Mouse (Mus musculus) mature B cell (primary cell): ENCODE measurements at regions not wholly inside any gene's neighbourhood (a gene's known extent, or its start where the extent isn't known, plus 50 kb on each side); places are given as distances from the start of the nearest gene placed in this dataset.

Experiments used
- in situ Hi-C: fragments of 300-500 bp; cut with MboI; formaldehyde crosslinking; loops from 2 replicates; pipeline ENCODE4 v1.14.3; 2019

DNA sequence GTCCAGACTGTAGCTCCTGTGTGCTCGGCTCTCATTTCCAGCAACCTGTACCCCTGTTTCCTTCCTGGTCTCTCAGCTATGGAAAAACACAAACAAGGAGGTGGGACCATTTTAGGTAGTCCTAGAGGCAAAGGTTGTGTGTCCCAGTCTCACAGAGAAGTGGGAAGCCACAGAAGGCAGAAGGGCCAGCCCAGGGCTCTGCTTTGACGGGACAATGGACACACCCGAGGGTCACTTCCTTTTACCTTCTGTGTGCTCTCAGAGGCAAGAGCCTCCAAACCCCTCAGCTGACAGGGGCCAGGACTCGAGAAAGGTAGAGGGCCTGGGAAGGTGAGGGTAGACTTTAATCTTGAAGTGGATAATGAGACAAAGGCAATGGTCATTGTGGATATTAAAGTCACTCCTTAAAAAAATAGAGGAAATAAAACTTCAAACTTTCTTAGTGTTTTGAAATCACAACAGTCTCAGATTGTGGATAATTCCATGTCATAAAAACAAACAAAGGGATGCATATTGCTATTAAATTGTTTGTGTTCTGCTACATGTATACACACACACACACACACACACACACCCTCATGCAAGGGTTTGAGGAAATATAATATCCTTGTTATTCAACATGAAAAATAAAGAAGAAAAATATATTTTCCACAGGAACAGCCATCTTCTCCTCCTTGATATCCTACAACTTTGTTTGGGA is 195.6 kb upstream of the Spdye4c start:
- in situ Hi-C loops = no loop called here

DNA sequence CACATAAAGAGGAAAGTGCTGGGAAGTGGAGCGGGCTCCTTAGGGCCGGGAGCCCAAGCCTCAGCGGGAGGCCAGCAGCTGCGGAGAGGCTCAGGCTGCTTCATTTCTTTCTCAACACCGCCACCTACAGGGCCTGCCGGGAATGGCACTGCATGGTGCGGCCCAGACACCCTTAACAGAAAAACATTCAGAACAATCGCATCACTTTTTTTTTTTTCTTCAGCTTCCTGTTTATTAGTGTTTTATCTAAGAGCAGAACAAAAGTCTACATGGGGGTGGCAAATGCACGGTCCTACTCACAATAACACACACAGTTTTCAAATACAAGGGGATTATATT is 195.0 kb upstream of the Spdye4c start:
- in situ Hi-C loops = no loop called here

DNA sequence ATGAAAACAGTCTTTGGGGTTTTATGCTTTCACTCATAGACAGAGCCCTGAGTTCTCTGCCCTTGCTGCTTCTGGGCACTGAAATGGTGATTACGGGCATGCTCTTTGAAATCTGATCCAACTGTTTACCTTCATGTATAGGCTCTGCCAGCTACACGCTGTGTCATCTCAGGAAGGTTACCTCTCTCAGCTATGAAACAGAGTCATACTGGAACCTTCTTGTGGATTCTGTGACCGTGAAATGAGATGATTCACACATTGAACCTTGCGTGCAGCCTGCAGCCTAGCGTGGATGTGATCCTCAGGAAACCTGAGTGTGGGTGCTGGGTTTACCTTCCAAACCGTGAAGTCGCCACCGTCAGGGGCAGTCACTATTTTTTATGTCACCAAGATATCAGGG is 189.7 kb upstream of the Spdye4c start:
- in situ Hi-C loops = loop anchor here (10.0 kb wide), 2 partner anchors 277 to 517 kb away; partner anchors contain the start of gene Bcl2l11

DNA sequence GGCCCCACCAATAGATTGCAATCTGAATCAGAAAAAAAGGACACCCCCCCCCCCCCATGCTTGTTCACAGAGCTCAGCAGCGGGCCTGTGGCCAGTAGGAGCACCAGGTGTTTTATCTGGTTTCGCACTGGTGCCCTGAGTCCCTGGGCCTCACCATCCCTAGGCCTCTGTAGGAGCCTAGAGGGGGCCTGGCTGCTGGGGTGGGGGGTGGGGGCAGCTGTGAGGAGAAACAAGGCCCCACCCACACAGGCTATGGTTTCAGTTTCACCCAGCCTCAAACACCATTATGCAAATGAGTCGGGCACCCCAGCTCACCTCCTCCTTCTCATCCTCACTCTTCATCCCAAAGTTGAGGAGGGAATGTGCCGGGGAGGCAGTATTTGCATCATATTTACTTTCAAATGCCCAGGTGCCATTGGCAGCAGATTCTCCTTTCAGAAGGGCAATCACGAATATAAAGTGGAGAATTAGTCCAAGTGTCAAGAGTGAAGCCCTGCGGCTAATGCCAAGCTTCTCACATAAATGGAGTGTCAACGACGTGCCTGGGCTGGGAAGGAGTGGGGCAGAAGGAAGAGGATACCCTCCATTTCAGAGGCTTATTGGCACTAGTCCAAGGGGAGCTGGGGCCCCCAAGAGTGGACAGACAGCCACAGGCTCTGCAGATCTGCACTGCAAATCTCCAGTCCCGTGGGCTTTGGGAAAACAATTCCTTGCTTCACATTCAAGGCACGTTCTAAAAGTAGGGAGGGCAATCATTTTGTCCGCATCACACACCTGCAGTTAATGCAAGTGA is 187.7 kb upstream of the Spdye4c start:
- in situ Hi-C loops = loop anchor here (10.0 kb wide), 2 partner anchors 279 to 519 kb away; partner anchors contain the start of gene Bcl2l11

DNA sequence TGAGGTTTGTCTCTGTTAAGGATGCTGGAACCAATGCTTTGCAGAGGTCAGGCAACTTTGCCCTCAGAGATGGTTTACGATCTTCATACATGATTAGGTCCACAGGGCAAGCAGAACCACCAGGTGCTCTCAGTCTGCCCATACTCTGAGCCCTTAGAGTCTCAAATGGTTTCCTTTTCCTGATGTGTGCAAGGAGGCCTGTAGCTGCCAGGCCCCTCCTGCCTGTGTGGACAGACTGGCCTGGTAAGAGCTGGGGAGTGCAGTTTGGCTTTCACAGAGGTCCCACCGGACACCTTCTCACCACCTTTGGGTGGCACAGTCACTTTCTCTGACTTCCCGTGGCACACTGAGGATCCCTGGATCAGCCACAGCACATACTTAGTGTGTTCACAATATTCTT is 186.6 kb upstream of the Spdye4c start:
- in situ Hi-C loops = loop anchor here (10.0 kb wide), 2 partner anchors 280 to 520 kb away; partner anchors contain the start of gene Bcl2l11

GRCm38 (mm10) chr2:128407076-128407475 is 183.9 kb upstream of the Spdye4c start:
- in situ Hi-C loops = loop anchor here (10.0 kb wide), 2 partner anchors 282 to 522 kb away; partner anchors contain the start of gene Bcl2l11

DNA sequence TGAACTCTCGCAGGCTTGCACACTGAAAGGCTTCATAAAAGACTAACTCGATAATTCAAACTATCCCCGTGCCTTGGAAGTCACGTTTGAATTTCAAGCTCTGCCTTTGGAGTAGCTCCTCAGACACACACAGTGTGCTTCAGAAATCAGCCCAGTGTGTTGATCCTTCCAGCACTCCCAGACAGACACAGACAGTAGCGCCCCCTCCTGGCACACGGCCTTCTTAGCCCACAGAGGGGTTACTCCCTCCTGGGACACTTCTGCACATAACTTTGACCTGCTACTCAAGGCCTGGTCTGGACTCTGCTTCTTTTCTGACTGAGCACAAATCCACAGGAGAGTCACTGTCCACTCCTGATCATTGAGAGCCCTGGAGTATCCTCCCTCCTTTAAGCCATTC is 182.3 kb upstream of the Spdye4c start:
- in situ Hi-C loops = loop anchor here (10.0 kb wide), 2 partner anchors 284 to 524 kb away; partner anchors contain the start of gene Bcl2l11

- in situ Hi-C loops = no loop called here
Observed at GRCm38 (mm10) chr2:128412352-128412751, 178.7 kb upstream of the Spdye4c start.

DNA sequence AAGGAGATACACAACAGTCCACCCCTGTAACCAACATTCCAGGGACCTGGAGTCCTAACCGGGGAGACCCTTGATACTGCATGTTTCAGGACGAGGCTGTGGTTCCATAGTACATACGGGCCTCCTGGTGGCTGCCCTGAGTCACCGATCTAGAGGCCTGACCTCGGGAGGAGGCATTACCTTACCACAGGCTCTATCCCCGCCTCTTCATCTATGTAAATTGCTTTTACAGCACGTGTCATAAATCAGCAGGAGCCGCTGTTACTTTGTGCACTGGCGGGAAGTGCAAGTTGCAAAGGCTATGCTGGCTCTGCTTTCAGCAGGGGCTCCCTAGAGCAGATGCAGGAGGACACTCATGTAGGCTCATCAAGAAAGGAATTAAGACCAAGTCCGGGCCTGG is 178.0 kb upstream of the Spdye4c start:
- in situ Hi-C loops = no loop called here

DNA sequence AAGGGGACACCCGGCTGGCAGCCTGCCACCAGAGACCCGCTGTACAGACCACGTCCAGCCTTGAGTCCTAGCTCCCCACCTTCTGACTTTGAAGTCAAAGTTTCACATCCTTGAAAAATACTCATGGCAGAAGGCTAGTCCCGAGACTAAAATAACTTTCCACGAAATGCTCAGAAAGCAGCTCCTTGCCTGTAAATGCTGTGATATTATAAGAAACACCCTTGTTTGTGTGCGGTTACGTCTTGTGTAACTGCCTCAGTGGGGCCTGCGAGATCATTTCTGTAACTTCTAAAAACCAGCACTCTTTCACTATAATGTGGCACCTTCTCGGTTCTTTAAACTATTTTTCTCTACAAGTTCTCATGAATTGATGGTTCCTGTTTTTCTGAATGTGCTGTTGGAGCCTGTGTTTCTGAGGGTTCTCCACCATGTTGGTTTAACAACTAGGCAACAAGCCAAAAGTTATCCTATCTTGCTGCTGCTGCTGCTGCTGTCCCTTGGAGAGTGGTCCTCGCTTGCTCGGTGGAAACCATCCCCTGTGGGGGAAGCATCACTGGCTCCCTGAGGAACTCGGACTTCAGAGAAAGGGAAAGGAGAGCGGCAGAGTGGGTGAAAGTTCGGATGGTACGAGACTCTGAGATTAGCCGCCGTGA is 176.3 kb upstream of the Spdye4c start:
- in situ Hi-C loops = no loop called here

- in situ Hi-C loops = no loop called here
Observed at GRCm38 (mm10) chr2:128416416-128416815, 174.6 kb upstream of the Spdye4c start.

- in situ Hi-C loops = no loop called here
Observed at GRCm38 (mm10) chr2:128418960-128419359, 172.0 kb upstream of the Spdye4c start.

DNA sequence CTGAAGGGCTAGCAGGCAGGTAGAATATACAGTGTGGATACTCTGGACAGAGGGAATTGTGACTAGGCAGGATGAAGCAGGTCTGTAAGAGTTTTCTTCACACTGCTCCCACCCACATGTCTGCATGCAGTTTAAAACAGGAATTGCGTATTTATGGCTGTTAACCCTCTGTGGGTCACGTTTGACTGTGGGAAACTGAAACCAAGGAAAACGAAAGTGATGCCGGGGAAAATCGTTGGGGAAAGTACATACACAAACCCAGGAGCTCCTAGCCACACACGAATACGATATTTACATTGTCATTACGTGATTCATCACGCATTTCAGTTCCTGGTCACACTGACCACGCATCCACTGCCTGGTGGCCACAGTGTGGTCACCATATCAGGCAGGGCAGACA is 170.6 kb upstream of the Spdye4c start:
- in situ Hi-C loops = no loop called here

GRCm38 (mm10) chr2:128422677-128423076 is 168.3 kb upstream of the Spdye4c start:
- in situ Hi-C loops = no loop called here

- in situ Hi-C loops = no loop called here
Observed at GRCm38 (mm10) chr2:128424236-128424635, 166.8 kb upstream of the Spdye4c start.

DNA sequence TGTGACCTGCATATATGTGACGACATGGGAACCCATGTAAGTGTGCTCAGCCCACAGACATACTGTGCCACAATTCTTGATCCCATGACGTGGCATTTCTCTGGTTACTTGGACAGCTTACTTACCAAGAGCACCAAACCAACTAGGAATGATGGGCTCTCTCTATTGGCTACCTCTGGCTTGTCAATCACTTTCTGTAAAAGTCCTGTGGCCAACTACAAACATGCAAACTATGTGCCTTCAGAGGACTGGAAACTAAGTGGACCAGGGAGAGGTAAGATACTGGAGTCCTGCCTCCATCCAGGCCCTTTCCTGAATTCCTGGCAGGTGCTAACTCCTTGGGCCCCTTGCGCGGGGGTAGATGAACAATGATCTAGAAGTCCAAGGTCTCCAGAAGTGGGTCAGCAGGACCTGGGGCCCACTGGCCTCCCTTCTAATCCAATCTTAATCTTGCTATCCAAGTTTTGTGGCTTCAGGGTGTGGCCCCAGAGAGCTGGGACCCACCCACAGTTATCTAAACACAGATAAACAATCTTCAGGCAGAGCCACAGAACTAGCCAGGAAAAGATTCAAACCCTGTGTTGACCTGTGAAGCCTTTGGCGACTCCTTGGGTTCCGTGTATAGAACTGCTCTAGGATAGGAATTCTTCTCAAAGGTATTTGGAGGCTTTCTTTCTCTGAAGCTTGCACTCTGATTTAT is 163.7 kb upstream of the Spdye4c start:
- in situ Hi-C loops = no loop called here

DNA sequence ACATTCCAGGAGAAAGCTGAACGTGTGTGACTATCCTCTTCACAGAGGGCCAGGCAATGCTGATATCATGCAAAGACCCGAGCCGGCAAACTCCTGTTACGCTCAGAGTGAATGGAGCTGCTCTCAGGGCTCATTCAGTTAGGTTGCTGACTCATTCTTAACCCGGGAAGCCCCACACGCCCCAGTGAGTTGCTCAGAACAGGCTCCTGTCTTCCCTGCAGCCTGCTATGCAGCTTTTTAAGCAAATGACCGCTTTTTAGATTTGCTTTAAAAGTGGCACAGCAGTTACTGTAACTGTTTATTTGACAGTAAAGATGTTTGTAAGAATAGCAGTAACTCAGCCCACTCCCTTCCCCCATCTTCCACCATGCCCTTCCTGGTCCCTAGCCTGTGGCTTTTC is 162.9 kb upstream of the Spdye4c start:
- in situ Hi-C loops = no loop called here

DNA sequence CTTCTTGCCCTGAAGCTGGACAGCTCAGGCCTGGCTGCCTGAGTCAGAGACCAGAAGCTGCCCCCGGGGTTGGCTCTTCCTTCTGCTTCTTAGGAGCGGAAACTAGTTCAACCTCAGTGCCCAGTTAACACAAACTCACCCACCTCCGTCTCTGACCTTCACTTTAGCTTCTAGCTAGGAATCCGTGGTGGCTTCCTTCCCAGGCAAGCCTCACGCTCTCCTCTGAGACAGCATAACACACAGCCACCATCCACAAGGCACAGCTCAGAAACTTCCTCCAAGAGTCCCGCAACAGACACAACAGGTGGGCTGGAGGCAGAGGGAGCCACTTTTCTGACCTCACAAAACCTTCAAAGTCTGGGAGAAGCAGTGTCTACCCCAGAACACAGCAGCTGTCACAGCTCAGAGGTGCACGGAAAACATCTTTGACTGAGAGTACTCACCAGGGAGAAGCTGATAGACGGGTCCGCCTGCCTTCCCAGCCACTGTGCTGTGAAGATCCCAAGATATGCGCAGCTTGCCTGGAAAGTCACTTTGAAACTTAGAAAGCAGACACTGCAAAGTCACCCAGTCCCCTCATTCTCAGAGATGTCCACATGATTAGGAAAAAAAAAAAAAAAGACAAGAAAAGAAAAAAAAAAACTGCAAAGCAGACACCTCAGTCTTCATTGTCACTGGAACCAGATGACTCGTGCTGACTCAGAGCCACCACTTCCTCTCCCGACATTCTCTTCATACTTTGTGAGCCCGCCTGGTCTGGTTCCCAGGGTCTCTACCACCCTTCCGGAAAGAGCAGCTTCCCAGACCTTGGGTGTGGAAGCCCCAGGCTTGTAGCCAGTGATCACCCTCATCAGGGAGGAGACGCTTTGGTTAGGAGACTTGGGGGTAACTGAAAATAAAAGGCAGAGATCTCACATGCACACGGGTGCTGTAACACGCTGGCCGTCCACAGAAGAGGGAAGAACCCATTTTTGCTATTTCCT is 162.1 kb upstream of the Spdye4c start:
- in situ Hi-C loops = no loop called here

DNA sequence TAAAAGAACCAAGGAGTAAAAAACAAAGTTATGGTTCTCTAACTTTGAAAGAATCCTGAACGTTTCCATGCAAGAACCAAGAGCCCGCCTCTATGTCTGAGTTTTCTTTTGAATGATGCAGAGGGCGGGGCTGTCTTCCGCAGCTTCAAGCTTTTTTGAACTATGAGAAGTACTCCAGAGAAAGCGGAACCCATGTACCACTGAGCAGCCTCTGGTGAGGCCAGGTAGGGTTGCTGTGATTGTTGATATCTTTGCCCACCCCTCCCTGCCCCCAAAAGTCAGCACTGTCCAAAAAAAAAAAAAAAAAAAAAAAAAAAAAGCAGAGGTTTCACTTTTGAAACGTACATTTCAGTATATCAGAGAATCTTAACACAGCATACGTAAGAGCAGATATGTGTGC is 161.2 kb upstream of the Spdye4c start:
- in situ Hi-C loops = no loop called here

DNA sequence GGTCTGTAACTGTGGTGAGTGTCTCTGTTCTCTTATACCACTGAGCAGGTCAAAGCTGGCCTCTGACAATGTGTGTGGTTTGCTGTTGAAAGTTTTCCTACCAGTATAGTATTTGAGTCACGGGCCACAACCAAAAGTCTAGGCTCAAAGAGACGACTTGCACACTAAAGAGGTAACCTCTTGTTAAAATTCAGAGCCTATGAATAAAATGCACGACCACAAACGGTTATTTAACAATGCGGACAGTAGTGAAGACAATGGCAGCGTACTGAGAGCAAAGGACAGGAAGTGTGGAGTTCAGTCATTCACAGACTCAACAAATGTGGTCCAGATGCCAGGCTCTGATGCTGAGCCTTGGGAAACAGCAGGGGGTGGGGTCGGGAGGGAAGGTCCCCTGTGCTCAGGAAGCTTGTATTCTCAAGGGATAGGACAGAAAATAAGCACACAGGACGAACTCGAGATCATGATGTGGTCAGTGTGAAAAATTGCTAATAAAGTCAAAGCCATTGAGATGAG is 160.2 kb upstream of the Spdye4c start:
- in situ Hi-C loops = no loop called here

GRCm38 (mm10) chr2:128431751-128432150 is 159.3 kb upstream of the Spdye4c start:
- in situ Hi-C loops = no loop called here
